Mouse (Mus musculus) frontal cortex, postnatal 14 days (tissue): ENCODE results near the gene Srcap.
A peak's percentile ranks its signal among the peaks of the same experiment; 100 is the strongest.

Experiments
- DNase-seq, 2 experiments: peaks; one replicate each; pipeline ENCODE4 v3.0.0; 2022; ENCODE audit warnings: low spot score in 2 of 2

Gene Srcap

DNA sequence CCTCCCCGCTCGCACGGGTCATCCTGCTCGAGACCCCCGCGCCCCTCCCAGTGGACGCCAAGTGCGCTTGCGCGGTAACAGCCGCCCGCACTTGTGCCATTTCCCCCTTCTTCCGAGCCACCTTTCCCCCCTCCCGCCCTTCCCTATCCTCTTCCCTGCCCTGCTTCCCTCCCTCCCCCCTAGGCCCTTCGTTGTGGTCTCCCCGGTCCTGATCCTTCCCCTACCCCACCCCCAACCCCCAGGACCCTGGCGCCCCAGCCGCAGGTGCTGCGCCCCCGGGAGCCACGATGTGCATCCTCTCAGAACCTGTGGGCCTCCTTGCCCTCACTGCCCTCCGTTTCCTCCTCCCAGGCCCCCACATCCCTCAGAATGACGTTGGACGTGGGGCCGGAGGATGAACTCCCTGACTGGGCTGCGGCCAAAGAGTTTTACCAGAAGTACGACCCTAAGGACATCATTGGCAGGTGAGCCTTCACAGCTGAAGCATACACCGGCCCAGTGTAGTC, 61.8 kb downstream of the Srcap start:
- DNase-seq, result no peak

GRCm38 (mm10) chr7:127574115-127574514, 62.3 kb downstream of the Srcap start:
- no peak for DNase-seq

GRCm38 (mm10) chr7:127583260-127583659, 71.5 kb downstream of the Srcap start:
- no peak for DNase-seq

- no peak for DNase-seq
Measured at GRCm38 (mm10) chr7:127585031-127585430, 73.2 kb downstream of the Srcap start.

DNA sequence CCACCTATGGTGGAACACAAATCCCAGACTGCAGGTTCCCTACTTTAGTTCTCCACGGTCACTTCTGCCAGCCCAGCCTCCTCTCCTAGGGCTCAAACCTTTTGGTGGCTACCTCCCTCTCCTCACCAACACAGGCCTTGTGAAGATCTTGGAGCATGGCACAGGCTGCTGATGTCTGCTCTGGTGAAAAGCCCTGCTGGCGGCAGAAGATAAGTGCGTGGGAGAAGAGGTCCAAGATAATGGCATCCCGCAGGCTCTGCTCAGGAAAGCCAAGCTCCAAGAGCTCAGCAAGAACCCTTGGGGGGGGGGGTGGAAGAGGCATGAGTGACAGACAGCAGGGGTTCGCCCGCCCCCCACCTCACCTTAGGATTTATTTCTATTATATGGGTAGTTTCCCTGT, 74.4 kb downstream of the Srcap start:
- DNase-seq, result no peak

DNA sequence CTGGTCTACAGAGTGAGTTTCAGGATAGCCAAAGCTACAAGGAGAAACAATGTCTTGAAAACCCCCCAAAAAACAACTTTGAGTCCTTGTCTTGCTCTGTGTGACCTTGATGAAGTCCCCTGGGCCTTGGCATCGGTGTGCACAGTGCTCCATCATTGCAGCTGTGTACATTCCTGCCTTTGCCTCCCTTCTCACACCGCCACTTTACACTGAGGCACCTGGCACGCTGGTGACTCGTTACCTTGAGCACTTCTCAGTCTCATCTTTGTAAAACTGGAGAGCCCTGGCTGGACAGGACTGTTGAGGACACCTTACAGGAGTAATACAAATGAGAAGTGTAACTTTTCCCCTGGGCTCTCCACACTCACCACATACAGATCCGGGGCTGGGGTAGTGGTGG, 75.4 kb downstream of the Srcap start:
- no peak for DNase-seq

GRCm38 (mm10) chr7:127588011-127588871, 76.5 kb downstream of the Srcap start, which contains the start of the genes Ccdc189 and Rnf40:
Gene Ccdc189, minus strand, starts transcription at chr7:127588595.
Gene Rnf40, plus strand, starts transcription at chr7:127588767.
- peak; percentile 93 to 96 for DNase-seq

DNA sequence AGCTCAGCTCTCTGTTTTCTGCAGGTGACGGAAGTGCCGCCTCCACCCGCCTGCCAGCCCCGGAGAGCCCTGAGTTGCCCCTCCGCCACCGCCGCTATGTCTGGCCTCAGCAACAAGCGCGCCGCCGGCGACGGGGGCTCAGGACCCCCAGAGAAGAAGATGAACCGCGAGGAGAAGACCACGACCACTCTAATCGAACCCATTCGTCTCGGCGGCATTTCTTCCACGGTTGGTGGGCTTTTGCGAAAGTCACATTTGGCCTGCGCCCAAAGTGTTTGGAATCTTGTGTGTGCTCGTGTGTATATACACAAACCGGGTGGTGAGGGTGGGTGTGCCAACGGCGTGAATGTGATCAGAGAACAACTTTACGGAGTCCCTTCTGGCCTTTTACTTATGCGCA, 77.1 kb downstream of the Srcap start:
- DNase-seq, result no peak

DNA sequence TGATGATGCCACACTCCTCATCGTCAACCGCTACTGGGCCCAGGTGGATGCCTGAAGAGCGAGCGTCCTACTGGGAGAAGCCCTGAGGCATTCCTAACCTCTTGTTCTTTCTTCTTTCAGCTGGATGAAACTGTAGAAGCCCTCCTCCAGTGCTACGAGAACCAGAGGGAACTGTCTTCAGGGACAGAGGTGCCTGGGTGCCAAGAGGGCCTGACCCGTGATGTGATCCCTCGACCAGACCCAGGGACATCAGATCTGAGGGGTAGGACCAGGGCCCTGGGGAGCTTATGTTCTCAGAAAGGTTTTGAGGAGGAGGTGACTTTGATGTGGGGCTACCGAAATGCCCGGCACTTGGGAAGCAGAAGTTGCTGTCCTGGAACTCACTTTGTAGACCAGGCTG, 77.9 kb downstream of the Srcap start:
- DNase-seq, result no peak

DNA sequence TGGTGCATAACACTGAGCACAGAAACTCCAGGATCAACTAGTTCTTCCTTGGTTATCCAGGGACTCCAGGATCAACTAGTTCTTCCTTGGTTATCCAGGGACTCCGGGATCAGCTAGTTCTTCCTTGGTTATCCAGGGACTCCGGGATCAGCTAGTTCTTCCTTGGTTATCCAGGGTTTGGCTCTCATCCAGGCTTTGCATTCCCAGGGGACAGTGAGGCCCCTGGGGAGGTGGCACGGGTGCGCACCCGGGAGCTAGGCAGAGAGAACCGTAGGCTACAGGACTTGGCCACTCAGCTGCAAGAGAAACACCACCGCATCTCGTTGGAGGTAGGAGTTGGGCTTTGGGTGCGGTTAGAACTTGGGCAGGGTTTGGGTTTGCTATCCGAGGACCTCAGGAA, 79.3 kb downstream of the Srcap start:
- no peak for DNase-seq

DNA sequence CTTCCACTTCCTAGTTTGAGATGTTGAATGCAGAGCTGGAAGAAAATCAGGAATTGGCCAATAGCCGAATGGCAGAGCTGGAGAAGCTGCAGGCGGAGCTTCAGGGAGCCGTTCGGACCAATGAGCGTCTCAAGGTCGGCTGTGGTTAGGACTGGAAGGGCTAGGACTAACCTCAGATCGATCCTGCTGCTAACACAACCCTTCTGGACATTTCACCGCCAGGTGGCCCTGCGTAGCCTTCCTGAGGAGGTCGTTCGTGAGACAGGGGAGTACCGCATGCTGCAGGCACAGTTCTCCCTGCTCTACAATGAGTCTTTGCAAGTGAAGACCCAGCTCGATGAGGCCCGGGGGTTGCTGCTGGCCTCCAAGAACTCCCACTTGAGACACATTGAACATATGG, 80.8 kb downstream of the Srcap start:
- no peak for DNase-seq

- no peak for DNase-seq
Measured at GRCm38 (mm10) chr7:127596747-127597146, 85.0 kb downstream of the Srcap start.

GRCm38 (mm10) chr7:127600612-127601011, 88.8 kb downstream of the Srcap start:
- DNase-seq, result no peak

DNA sequence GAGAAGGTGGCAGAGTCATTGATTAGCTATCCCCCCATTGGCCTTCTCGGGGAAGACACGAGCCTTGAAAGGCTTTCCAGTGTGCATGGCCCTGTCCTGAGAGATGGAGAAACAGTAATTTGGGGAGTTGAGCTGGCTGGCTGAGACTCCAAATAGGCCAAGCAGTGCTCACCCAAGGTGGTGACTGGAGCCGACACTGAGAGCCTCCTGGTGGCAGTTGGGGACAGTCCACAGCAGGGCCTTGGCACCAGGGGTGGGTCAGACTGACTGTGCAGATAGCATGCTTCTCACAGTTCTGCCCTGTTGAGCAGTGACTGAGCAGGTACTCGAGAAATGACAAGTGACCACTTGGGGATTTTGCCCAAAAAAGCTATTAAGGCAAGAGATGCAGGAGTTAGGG, 90.0 kb downstream of the Srcap start:
- no peak for DNase-seq

DNA sequence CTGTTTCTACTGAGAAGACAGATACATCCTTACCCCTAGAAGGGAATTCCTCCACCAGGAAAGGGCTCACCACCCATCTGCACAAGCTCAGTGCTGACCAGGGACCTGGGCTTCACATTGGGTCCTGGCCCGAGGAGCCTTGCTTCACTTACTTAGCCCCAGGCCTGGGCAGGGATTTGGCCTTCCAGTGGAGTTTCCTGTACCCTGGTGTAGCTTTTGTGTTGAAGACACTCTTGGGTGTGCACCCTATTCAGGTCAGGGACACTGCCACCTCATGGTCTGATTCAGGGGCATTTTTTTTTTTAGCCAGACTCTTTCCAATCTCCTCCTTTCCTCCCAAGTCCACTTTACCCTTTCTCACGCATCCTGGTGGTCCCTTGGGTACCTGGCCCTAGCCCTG, 91.1 kb downstream of the Srcap start:
- DNase-seq, result no peak

GRCm38 (mm10) chr7:127604256-127604655, 92.5 kb downstream of the Srcap start:
- no peak for DNase-seq

- DNase-seq, result no peak
Measured at GRCm38 (mm10) chr7:127607150-127607549, 95.4 kb downstream of the Srcap start.
